Mouse (Mus musculus) liver, postnatal 0 days (tissue): ENCODE results near the gene Unc45a.

Experiments used
- CTCF ChIP-seq: sonication (generic); IDR thresholded peaks from 2 replicates; pipeline ENCODE4 v1.5.1; 2016; ENCODE audit warnings: antibody characterized with exemption, low read depth
- EP300 ChIP-seq: IDR thresholded peaks from 2 replicates; pipeline ENCODE4 v1.6.1; 2016; ENCODE audit warnings: antibody characterized with exemption, low read depth, mild to moderate bottlenecking

GRCm38 (mm10) chr7:80330278-80330677 is 10.5 kb downstream of the Unc45a start:
- TF ChIP-seq CTCF (no peak), EP300 (no peak)
